Mouse (Mus musculus): Measurements from ENCODE around the gene Nkain1. TPM values are rescaled to one million over a fixed set of nuclear protein-coding genes. Genes with fewer than 3 reads are reported as not detected.

Gene Nkain1
- total RNA-seq, 2 experiments from 2014 or later: 5.6 to 5.8 TPM

DNA sequence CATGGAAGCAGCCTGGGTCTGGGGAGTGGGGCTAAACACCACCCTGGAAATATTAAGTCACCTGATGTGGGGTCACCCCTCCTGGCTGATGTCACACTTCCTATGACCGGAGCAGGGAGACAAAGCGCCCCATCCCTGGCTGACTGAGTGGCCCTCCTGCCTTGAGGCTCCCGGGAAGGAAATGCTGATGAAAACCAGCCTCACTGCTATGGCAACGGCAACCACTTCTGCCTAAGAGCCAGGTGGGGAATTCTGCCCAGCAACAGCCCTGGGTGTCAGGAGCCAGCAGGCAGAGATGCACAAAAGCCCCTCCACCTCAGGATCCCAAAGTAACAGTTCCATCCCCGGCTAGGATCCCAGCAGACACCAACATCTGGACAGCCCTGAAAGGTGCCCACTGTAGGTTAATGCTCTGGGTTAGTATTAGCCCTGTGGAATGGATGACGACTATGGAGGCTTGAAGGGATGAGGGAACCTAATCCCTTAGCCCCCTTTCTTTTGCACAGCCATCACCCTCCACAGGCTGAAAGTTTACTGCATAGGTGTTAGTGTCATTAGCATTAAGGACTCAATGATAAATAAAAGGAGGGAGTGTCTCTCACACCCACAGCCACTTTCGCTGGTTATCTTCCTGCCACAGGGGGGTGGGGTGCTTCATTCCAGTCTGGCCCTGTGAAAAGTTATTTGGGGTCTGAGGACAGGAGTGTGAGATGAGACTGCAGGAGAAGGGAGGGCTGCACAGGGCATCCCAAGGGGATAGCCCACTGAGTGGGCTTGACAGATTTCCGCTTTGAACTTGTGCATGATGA is 21.5 kb downstream of the Nkain1 start:
- DNase-seq (ENCODE audit: low spot score in 2 of 2): no peak

DNA sequence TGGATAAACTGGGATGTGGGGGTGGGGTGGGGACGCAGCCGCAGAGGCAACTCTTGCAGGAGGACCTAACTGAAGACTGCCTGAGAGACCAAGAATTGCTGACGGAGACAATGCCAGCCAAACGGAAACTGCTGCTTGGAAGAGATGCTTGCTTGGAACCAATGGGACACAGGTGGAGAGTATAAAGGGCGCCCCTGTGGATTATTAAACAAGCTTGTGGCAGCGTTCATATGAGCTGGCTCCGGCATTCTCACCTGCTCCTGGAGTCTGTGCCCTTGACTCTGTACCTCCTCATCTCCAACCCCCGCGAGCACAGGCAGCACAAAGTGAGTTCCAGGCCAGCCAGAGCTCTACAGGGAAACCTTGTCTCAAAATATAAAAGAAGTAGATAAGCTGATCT is 23.5 kb downstream of the Nkain1 start:
- no peak for DNase-seq (ENCODE audit: low spot score in 2 of 2)

DNA sequence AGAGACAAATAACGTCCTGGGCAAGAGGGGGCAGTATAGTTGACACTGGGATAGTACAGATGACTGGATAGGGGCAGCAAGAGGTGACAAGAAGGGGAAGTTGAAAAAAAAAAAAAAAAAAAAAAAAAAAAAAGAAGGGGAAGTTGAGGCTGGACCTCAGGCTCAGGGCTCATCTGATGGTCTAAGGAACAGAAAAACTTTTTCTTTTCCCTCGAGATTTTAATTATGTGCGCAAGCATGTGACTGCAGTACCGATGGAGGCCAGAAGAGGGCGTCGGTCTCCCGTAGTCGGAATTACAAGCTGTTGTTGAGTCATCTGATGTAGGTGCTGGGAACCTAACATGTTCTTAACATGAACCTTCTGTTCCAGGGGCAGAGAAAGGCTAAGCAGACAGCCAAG is 24.8 kb downstream of the Nkain1 start:
- DNase-seq (ENCODE audit: low spot score in 2 of 2): no peak

DNA sequence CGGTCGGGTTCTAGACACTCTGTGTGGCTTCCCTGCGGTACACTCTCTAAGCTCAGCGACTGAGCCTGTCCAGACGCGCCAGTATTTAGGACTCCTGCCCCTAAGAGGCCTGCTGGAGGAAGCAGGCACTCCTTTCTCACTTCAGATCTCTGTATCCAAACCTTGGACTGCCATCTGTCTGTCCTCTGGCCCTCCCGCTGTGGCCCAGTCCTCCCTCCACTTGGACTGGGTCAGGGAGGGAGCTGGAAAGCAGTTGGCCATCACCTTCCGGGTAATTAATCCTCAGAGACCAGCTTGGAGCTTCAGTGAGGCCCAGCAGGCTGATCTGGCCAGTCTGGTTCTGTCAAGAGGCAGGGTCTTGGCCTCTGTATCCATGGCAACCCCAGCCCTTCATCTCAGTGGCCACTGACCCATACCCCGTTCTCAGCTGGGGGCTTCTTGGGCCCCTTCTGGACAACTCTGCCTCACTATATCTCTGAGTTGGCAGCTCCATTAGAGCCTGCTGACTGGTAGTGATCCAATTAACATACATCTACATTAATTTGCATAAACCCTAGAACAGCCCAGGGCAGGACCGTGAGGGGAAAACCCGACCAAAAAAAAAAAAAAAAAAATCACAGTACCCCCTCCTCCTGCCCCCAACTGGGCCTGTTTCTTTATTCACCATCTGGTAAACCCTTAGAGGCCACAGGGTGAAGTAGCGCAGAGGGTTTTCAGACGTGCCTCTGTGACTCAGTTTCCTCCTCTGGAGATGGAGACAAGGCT is 27.0 kb downstream of the Nkain1 start:
- DNase-seq (ENCODE audit: low spot score in 2 of 2): no peak

DNA sequence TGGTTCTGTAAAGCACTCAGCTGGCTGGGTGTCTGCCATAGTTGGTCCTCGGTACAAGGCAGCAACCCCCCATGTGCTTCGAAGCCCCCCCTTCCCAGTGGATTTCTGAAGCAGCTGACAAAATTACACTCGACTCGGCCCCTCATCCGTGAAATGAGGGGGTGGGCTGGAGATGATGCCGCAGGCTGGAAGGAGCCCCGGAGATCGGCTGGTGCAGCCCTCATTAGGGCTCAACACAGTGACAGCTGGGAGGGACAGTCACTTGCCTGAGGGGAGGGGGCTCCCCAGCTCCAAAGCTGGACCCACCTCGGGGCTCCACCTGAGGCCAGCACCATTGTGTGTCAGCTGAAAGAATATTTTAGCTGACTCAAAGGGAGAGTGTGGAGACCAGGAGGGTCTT is 29.6 kb downstream of the Nkain1 start:
- DNase-seq (ENCODE audit: low spot score in 2 of 2): no peak

DNA sequence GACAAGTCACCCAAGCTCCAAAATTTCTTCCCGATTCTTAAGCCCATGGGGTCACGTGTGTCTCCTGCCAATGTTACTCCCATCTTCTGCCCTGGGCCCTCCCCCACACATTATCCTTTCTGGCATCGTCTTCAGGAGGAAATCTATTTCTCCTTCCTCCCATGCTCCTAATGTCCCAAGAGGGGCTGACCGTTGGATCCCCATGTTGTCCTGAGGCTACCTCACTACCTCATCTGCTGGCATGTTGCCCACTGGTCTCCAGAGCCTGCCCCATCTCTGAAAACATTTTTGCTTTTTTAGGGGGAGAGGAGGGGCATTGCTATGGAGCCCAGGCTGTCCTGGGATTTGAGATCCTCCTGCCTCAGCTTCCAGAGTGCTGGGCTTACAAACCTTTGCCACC is 30.9 kb downstream of the Nkain1 start:
- DNase-seq (ENCODE audit: low spot score in 2 of 2): no peak

DNA sequence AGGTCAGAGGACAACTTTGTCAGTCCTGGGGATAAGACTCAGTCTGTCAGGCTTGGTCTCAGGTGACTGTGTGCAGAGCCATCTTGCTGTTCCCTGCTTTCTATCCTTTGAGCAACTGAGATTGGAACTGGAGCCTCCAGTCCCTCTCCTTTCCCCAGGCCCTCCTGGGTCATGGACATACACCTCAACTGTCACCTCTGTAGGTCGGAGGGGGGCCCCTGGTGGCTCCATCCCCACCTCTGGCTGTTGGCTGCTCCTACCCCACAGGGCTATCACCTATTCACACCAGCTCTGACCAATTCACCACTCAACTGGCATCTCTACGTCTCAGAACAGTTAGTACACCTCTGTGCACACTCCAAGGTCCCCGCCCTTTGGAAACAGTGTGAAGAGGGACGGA is 33.1 kb downstream of the Nkain1 start:
- DNase-seq (ENCODE audit: low spot score in 2 of 2): no peak

DNA sequence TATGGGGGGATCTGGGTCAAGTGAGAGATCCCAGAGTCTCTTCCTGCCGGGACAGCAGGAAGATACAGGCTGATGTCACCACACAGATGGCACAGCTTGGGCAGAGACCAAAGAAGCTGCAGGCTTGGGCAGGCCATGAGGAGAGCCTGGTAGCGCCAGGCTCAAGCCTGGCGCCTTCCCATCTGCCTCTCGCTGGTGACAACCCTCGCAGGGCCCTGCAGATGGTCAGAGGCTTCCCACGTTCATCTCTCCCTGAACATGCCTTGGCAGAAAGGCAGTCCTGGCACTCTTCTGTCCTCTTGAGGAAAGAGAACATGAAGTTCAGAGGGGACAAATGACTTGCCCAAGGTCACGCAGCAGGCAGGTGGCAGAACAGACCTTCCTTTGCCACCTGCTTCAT is 34.3 kb downstream of the Nkain1 start:
- DNase-seq (ENCODE audit: low spot score in 2 of 2): no peak

DNA sequence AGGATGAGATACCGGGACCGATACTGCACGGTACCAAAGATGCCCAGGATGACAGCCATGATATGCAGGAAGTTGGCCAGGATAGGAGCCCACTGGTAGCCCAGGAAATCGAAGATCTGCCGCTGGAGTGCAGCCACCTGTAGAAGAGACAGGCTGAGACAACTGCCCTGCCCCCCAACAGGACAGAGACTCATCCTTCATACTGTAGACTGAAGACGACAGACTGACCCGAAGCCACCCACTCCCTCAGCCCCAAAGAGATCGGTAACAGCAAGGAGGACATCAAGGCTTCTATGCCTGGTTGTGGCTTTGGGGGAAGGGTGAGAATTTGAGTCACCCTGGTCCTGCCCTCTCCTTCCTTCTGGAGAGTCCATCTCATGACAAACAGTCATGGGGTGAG is 34.9 kb downstream of the Nkain1 start:
- no peak for DNase-seq (ENCODE audit: low spot score in 2 of 2)

DNA sequence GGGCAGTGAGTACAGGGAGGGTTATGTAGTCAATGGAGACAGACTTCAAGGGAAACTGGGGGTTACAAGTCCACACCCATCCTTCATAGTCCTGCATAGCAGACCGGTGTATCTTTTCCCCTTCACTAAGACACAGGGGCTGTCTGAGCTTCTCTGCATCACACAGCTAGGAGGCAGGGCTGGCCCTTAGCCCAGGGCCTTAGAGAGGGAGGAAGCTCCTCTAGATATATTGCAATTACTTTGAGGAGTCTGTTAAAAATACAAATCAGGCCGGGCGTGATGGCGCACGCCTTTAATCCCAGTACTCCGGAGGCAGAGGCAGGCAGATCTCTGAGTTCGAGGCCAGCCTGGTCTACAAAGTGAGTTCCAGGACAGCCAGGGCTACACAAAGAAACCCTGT is 36.6 kb downstream of the Nkain1 start:
- no peak for DNase-seq (ENCODE audit: low spot score in 2 of 2)

DNA sequence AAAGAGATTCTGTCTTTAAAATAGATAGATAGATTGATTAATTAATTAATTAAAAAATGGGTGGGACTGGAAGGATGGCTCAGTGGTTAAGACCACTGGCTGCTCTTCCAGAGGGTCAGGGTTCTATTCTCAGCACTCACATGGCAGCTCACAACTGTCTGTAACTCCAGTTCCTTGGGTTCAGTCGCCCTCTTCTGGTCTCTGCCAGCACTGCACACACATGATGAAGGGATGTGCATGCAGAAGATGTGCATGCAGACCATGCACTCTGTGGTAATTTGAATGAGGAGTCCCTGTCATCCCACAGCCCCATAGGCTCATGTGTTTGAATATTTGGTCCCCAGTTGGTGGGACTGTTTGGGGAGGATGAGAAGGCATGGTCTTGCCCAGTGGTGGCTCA is 38.2 kb downstream of the Nkain1 start:
- DNase-seq (ENCODE audit: low spot score in 2 of 2): no peak

DNA sequence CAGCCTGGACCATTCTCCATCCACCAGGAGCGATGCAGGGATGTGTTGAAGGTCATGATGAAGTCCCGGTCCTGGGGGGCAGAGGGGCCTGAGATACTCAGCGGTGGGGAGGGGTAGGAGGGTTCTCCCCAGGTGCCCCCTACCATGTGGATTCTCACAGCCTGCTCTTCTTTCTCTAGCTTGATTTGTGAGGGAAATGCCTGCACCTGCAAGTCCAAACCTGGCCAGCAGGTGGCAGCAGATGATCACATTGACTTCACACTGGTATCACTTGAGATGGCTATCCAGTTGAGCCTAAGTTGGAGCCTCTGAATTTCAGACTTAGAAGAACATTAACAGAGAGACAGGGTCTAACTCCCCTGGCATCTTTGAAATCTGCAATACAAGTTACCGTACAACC is 40.0 kb downstream of the Nkain1 start:
- DNase-seq (ENCODE audit: low spot score in 2 of 2): peak; percentile 89 to 91

DNA sequence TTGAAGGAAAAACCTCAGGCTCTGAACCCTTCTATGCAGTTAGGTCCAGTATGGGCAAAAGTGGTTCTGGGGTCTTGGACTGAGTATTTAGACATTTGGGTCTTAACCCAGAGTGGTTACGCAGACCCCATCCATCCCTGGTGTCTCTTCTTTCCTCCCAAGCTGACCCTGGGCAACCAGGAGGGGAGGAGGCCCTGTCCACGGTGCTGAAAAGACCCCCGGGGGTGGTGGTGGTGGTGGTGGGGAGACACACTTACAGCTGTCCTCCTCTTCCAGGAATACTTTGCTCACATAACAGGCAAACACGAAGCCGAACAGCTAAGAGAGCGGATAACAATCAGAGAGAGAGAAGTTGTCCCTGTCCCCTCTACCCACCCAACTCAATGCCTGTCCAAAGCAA is 41.6 kb downstream of the Nkain1 start:
- no peak for DNase-seq (ENCODE audit: low spot score in 2 of 2)

DNA sequence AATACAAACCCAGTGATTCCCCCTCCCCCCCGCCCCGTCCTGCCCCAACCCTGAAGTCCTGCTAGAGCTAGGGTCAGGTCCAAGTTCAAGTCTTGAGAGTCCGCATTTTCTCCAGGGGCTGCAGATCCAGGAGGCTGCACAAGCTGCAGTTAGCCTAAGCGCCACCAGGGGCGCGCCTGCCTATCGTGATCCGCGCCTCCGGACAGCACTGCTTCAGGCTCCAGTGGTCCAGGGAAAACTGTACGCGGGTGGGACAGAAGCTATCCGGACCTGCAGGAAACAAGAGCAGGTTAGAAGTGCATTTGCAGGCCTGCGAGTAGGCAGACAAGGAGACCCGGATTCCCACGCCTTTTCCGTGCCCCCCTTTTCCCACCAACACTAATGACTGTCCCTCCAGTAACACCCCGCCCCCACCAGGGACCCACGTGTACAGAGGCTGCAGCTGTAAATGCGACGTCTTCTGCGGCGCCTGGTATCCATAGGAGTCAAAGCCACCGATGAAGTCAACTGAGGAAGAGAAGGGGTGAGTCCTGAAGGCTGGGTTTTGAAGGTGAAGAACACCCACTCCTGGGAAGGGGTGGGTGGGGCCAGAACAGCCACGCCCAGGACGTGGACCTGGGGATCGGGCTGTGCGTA is 42.2 kb downstream of the Nkain1 start:
- peak; percentile 72 to 79 for DNase-seq (ENCODE audit: low spot score in 2 of 2)

DNA sequence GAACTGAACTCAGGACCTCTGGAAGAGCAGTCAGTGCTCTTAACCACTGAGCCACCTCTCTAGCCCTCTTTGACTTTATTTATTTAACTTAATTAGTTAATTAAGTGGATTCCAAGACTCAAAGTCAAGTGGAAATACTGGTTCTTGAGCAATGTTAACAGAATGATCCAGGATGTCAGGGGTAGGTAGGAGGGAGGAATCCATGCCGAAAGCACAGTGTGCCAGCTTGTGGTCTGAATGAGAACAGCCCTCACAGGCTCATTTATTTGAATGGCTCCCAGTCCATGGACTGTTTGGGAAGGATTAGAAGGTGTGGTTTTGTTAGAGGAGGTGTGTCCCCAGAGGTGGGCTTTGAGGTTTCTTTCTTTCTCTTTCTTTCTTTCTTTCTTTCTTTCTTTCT is 46.2 kb downstream of the Nkain1 start:
- no peak for DNase-seq (ENCODE audit: low spot score in 2 of 2)

DNA sequence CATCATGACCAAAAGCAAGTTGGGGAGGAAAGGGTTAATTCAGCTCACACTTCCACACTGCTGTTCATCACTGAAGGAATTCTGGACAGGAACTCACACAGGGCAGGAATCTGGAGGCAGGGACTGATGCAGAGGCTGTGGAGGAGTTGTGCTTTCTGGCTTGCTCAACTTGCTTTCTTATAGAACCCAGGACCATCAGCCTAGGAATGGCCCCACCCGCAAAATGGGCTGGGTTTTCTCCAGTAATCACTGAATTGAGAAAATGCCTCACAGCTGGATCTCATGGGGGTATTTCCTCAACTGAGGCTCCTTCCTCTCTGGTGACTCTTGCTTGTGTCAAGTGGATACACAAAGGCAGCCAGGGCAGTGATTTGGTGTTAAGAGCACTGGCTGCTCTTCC is 48.9 kb downstream of the Nkain1 start:
- no peak for DNase-seq (ENCODE audit: low spot score in 2 of 2)

DNA sequence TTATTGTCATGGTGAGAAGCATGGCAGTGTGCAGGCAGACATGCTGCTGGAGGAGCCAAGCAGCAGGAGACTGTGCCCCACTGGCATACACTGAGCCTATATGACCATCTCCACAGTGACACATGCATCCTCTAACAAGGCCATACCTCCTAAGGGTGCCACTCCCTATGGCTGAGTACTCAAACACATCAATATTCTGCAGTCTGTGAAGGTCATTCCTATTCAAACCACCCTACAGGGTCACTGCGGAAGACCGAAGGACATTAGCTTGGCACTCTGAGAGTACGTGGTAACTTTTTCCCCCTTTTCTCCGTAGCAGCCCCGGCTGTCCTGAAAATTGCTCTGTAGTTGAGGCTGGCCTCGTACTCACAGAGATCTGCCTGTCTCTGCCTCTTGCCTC is 52.5 kb downstream of the Nkain1 start:
- DNase-seq (ENCODE audit: low spot score in 2 of 2): no peak

DNA sequence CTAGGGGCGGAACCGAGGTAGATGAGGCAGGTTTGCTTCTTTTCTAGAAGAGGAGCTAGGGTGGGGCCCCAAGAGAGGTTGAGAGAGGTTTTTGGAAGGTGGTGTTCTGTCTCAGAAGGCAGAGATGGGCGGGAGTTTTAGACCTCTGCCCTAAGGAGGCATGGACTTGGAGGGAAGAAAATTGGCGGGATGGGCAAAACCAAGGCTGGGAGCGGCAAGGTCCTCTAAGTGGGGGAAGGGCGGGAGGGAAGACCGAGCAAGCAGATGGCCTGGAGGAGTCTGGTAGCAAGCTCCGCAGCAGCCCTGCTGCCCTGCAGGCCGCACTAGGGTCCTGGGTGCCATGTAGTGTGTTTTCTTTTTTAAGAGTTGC is 53.5 kb downstream of the Nkain1 start:
- no peak for DNase-seq (ENCODE audit: low spot score in 2 of 2)

DNA sequence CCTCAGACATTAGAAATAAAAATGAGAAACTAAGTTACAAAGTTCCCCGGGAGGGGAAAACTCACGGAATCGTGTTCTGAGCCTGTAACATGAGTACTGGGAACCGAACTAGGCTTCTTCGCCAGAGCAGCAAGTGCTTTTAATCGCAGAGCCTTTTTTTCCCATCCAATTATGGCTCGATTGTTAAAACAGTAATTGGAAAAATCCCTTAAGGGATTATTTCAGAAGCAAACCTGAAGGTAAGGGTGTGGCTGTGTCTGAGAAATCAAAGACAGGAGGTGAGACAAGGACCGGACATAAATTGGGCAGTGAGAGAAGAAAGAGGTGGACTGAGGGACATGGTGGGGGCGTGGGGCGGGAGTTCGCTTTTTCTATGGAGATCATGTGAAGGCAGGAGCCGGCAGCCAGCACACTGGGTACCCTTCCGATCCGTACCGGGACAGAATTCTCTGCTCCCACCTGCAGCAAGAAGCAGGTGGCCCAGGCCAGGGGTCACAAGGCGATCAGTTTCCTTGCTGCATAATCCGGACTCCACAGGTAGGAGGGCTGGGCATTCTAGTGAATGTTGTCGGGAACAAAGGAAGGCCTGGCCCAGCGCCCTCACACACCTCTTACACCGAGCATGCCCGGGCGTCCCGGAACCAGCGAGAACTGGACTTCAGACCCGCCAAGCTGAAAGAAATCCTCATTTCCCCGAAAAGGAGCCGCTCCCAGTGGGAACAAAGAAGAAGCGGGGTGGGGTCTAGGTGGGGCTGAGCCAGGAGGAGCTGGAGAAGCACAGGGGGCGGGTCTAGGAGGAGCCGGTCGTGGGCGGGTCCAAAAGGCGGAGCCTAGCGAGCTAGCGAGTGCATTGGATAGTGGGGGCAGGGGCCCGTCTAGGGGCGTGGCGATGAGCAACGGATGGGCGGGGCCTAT is 54.1 kb downstream of the Nkain1 start:
- DNase-seq (ENCODE audit: low spot score in 2 of 2): peak; percentile 89 to 94

DNA sequence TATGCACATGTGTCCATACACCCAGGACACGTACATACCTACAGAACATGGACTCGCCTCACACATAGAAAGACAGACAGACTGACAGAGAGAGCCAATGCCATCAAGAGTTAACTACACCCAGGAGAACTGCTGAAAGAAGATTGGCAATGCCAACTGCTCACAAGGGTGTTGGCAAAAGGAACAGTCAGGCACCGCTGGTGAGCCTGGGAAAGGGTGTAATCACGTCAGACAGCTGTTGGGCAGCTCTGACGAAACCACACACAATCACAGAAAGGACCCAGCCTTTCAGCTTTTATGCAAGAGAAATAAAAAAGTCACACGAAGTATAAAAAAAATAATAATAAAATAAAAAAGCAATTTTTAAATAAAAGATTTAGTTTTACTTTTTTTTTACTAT is 57.5 kb downstream of the Nkain1 start:
- DNase-seq (ENCODE audit: low spot score in 2 of 2): no peak
